ENCODE assay signal across 15 mouse cellular contexts in genomic region chr12:59815965-59816364, GRCm38 (mm10).
"Had no signal": no experiment of that assay in that cellular context is flagged by ENCODE, and none has a peak within 500 bp of the region (broad histone marks: within the 10 kb centered on the region; RNA-seq: fewer than 3 reads in every experiment).

No protein-coding gene starts in this region.

- H3K4me2 ChIP-seq: limb, embryonic 15.5 days; liver, embryonic 12.5 days; lung, embryonic 15.5 days; midbrain, embryonic 13.5 days; neural tube, embryonic 15.5 days had no signal

- H3K4me1 ChIP-seq: limb, embryonic 15.5 days; liver, embryonic 12.5 days; lung, embryonic 15.5 days; megakaryocyte, embryonic 14.5 days; midbrain, embryonic 13.5 days; neural tube, embryonic 15.5 days had no signal

- ATAC-seq: intestine, postnatal 0 days; liver, embryonic 12.5 days; midbrain, embryonic 13.5 days had no signal

- H3K9ac ChIP-seq: limb, embryonic 15.5 days; liver, embryonic 12.5 days; lung, embryonic 15.5 days; midbrain, embryonic 13.5 days; neural tube, embryonic 15.5 days had no signal

- H3K9me3 ChIP-seq: limb, embryonic 15.5 days; liver, embryonic 12.5 days; lung, embryonic 15.5 days; midbrain, embryonic 13.5 days; neural tube, embryonic 15.5 days had no signal

- H3K27ac ChIP-seq: limb, embryonic 15.5 days; liver, embryonic 12.5 days; lung, embryonic 15.5 days; macrophage; midbrain, embryonic 13.5 days; neural tube, embryonic 15.5 days had no signal

- H3K27me3 ChIP-seq: limb, embryonic 15.5 days; liver, embryonic 12.5 days; lung, embryonic 15.5 days; megakaryocyte, embryonic 14.5 days; midbrain, embryonic 13.5 days; neural tube, embryonic 15.5 days had no signal

- DNase-seq: kidney, adult 8-10 months; kidney, postnatal 25 days; lung, postnatal 14 days; right cerebral cortex, adult 18-20 months; right cerebral cortex, postnatal 25 days; thymus, postnatal 36 days had no signal

- H3K36me3 ChIP-seq: limb, embryonic 15.5 days; liver, embryonic 12.5 days; lung, embryonic 15.5 days; midbrain, embryonic 13.5 days; neural tube, embryonic 15.5 days had no signal

- H3K4me3 ChIP-seq: limb, embryonic 15.5 days; liver, embryonic 12.5 days; lung, embryonic 15.5 days; megakaryocyte, embryonic 14.5 days; midbrain, embryonic 13.5 days; myocyte; neural tube, embryonic 15.5 days had no signal
